Mouse (Mus musculus): ENCODE results near the gene Fam110c. TPM values are rescaled to one million over a fixed set of nuclear protein-coding genes. Genes with fewer than 3 reads are reported as not detected.
"Not testable (repeated sequence)": the region's sequence is repeated elsewhere in the genome, so short reads cannot be mapped to it uniquely, and the experiment has no call there.

Gene Fam110c
- not detected for total RNA-seq (2021)
- long read RNA-seq, experiment 1, result 0 reads
- long read RNA-seq, experiment 2, result 0 reads

DNA sequence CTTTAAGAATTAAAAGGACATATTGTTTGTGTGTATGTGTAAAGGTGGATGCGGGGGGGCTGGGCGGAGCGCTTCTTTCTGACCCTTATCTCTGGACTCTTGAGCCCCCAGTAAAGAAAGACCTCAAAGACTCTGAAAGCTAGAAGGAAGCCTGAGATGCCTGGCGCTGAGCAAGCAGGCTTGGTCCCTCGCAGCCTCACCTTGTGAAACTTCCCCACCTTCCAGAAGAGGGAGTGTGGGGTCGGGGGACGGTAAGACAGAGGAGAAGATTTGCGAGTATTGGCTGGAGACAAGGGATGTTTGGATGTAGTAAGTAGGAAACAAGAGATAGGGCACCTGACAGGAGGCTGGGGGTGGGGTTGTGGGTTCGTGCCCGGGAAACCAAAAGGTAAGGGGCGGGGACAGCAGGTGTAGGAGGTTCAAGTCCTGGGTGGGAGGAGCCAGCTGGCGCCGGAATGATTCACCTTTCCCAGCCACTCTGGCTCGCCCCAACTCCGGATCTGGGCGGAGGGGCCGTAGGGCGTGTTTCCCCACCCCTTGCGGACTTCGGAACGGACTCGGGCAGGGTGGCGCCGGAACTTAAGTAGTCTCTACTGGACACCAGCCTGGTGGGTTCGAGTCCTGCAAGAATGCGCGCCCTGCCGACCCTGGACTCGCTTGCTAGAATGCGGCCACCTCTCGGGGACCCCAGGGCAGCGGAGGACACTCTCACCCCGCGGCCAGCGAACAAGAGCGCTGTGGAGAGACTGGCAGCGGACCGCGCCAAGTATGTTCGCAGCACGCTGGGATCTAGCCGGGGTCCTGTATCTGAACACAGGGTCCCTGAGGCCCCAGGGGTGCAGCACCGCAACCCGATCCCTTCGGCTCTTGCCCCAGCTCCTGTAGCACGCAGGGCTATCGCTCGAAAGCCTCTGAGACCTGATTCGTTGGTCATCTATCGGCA lies at the start of gene Fam110c:
Gene Fam110c, plus strand, starts transcription at position 450 of the 943 bp plus-strand sequence.
- TF ChIP-seq CTCF (conservative IDR thresholded peaks at IDR 0.05), result no peak
- Histone ChIP-seq H3K27ac (no peak within 1 kb of the TSS), H3K4me3 (peak within 1 kb of the TSS; percentile 49)
- no peak for DNase-seq (ENCODE audit: low spot score in 2 of 2)

DNA sequence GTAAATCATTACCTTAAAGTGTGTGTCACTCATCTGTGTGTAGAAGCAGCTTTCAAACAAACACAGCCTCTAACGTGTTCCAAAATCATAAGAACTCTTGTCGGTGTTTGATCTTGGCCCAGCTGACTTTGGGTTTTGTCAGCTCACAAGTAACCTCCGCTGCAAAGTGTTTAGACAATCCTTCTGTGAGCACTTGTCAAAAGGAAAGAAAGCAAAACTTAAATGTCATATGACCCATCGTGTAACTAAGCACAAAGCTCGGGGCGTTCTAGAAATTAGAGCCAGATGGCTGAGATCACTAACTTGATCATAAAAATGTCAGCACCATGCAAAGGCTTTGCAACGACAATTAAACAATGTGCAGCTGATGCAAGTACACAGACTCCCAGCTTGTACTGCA lies 47.2 kb upstream of the Fam110c start:
- peak; percentile 5 to 26 for DNase-seq (ENCODE audit: low spot score in 2 of 2)
- TF ChIP-seq CTCF (conservative IDR thresholded peaks at IDR 0.05), result no peak

DNA sequence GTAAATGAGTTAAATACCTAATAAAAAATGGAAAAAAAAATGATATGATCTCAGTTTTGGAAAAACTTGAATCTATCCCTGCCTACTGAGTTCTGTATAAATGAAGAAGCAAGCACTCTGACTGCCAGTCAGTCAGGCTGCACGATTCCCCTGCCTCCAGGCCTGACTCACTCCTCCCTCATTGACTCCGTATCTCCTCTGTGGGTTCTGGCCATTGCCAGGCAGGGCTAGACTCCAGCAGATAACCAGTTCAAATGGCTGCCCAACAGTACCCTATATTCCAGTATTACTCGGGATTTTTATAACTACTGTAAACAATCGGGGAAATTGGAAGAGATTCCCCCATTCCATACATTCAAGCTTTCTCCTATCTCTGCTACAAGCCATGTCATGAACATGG lies 21.6 kb upstream of the Fam110c start:
- DNase-seq (ENCODE audit: low spot score in 2 of 2), result no peak
- Histone ChIP-seq H3K27ac (no peak overlapping the region), H3K4me3 (no peak overlapping the region)
- no peak for TF ChIP-seq CTCF (conservative IDR thresholded peaks at IDR 0.05)

More for the DNA sequence above, 47.2 kb upstream of the Fam110c start:
- H3K4me3 ChIP-seq, result no peak overlapping the region
- H3K27ac ChIP-seq, result no peak overlapping the region

DNA sequence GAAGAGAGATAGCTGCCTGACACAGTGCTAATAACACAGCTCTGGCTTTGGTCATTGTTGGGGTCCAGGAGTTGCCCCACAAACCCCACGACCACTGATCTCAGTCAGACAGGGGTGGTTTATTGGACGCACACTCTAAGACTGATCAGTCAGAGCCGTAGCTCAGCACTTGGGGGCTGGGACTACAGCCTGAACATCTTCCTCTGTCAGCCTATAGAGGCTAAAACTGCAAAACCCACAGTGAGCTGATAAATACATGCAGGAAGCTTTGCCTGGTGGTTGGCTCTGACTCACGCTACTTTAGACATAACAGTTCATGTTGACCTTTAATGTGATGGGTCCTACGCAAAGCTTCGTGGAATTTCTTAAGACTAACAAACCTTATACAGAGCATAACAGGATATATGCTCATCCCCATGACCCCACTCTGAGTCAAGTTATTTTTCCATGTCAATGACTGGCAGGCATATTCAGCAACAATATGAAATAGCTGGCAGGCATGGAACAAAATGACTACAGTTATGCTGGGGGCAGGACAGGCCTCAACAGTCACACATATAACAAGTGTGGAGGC lies 17.3 kb upstream of the Fam110c start:
- Histone ChIP-seq H3K27ac (no peak overlapping the region), H3K4me3 (no peak overlapping the region)
- no peak for TF ChIP-seq CTCF (conservative IDR thresholded peaks at IDR 0.05)
- no peak for DNase-seq (ENCODE audit: low spot score in 2 of 2)

DNA sequence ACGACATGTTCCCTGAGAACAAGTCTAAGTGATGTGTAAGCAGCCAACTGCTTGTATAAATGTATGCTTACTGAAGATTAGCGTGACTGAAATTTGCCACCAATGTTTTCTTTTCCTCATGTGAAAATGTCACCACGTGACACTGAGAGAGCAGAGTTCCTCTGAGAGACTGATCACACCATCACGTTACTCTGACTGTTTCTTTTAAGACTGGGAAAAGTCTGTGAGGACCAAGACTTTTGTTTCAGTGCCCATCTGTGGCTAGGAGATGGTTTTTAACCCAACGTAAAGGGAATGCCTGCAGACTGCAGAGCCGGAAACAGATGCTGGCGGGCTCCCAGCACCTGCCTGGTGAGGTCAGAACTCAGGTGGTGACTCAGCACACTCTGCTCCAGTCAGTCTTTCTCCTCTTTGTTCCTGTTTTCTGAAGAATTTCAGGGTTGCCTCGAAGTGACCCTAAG lies 14.2 kb upstream of the Fam110c start:
- no peak for DNase-seq (ENCODE audit: low spot score in 2 of 2)
- no peak for TF ChIP-seq CTCF (conservative IDR thresholded peaks at IDR 0.05)
- Histone ChIP-seq H3K27ac (no peak overlapping the region), H3K4me3 (no peak overlapping the region)

DNA sequence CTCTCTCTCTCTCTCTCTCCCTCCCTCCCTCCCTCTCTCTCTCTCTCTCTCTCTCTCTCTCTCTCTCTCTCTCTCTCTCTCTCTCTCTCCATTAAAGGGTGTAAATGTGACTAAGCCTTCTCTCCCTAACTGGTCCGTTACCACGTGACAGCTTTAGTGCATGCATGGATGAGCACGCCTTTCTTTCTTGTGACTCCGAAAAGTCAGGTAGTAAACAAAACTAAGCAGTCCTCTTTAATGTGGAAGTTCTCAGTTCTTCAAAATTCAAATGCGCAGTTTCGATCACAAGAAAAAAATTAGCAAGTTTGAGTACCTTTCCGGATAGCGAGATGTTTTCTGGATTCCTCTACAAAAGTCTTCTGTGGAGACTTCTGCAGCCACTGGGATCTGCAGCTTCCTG lies 13.4 kb upstream of the Fam110c start:
- DNase-seq (ENCODE audit: low spot score in 2 of 2), result no peak
- no peak overlapping the region for H3K27ac ChIP-seq
- no peak overlapping the region for H3K4me3 ChIP-seq
- TF ChIP-seq CTCF (conservative IDR thresholded peaks at IDR 0.05), result no peak

DNA sequence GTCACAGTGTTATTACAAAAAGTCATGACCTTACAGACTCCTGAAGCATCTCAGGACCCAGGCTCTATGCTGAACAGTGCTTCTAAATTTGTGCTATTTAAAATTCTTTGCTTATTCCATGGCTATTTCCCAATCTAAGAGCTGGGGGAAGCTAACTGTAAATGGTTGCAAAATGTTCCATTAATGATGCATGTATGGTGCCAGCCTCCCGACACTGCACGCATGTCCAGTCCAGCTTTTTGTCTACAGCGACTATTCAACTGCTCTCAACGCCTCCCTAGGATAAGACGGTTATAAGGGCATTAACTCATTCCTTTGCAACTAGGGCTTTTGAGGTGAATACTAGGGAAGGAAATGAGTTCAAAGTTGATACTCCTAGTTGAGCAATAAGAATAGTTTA lies 2.4 kb upstream of the Fam110c start:
- DNase-seq (ENCODE audit: low spot score in 2 of 2), result no peak
- no peak for TF ChIP-seq CTCF (conservative IDR thresholded peaks at IDR 0.05)
- Histone ChIP-seq H3K27ac (no peak overlapping the region), H3K4me3 (no peak overlapping the region)

DNA sequence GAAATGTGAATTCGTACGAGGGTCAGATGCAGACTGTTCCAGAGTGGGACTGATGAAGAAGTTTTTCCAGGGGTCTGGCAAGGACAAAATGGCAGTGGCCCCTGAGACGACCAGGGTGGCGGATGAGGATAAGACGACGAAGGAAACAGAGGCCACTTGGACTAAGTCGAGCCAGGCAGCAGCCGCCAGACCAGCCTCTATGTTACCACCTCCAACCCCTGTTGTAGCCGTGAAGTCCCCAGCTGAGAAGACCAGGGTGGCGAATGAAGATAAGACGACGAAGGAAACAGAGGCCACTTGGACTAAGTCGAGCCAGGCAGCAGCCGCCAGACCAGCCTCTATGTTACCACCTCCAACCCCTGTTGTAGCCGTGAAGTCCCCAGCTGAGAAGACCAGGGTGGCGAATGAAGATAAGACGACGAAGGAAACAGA lies 710 bp downstream of the Fam110c start:
- peak overlapping the region; percentile 49 for H3K4me3 ChIP-seq
- not testable (repeated sequence) for DNase-seq (ENCODE audit: low spot score in 2 of 2); H3K27ac ChIP-seq

DNA sequence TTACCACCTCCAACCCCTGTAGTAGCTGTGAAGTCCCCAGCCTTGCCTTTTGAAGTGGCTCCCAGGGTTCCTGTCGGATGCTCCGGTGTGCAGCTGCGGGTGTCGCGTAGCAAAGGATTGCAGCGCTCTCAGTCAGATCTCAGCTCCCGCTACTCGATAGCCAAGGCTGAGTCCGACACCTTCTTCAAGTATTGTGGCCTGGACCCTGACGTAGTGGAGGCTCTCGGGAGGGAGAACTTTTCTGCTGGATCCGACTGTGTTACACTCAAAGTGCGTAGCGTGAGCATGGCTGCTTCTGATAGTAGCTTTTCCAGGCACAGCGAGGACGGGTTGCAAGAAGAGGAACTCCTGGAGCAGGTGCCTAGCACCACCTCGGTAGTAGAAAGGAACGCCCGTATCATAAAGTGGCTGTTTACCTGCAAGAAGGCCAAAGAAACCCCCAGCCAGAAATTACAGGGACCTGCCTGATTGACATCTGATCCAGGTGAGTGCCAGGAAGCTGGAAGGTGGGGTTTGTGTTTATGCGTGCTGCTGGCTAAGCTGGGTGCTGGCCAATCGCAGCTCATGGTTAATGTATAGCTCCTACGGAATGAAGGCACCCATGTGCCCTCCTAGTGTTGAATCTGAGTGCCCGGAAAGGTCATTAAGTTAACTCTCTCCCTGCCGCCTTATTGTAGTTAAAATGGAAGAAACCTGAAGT lies 1.3 kb downstream of the Fam110c start:
- H3K4me3 ChIP-seq, result peak overlapping the region; percentile 19
- H3K27ac ChIP-seq, result no peak overlapping the region
- no peak for DNase-seq (ENCODE audit: low spot score in 2 of 2)
- no peak for TF ChIP-seq CTCF (conservative IDR thresholded peaks at IDR 0.05)

DNA sequence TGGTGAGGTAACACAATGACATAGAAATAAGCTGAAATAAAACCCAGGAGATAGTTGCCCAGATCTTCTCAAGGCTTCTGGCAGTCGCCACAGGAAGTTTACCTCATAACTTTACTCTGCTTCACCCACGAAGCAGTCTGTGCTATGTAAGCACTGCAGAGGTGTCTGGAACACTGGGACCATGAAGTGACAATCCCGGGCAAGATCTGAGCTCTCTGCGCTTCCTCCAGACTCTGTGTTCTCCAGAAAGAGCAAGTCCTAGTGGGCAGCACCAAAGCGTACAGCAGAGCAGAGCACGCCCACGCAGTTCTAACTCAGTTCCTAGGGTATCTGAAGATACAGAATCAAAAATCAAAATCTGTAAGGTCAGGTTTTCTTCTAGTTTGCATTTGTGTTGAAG lies 3.4 kb downstream of the Fam110c start:
- DNase-seq (ENCODE audit: low spot score in 2 of 2), result no peak
- TF ChIP-seq CTCF (conservative IDR thresholded peaks at IDR 0.05), result no peak
- Histone ChIP-seq H3K4me3 (no peak overlapping the region), H3K27ac (no peak overlapping the region)

DNA sequence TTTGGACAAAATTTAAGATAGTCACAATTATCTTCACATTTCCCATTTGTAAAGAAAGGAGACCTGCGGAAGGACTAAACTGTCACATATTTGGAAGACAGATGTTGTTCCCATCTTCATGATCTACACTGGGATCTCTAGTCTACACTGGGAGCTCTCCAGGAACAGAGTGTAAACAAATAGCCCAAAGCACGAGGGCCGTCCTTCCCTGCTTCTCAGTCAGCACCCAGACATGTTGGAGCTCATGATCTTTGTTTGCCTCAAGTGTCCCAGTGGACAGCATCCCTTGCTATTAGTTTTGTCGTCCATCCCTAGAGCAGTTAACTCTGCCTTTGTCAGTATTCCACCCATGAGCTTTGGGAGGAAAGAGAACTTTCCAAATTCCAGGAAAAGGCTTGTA lies 4.4 kb downstream of the Fam110c start:
- no peak for DNase-seq (ENCODE audit: low spot score in 2 of 2)
- Histone ChIP-seq H3K4me3 (no peak overlapping the region), H3K27ac (no peak overlapping the region)
- TF ChIP-seq CTCF (conservative IDR thresholded peaks at IDR 0.05), result no peak

DNA sequence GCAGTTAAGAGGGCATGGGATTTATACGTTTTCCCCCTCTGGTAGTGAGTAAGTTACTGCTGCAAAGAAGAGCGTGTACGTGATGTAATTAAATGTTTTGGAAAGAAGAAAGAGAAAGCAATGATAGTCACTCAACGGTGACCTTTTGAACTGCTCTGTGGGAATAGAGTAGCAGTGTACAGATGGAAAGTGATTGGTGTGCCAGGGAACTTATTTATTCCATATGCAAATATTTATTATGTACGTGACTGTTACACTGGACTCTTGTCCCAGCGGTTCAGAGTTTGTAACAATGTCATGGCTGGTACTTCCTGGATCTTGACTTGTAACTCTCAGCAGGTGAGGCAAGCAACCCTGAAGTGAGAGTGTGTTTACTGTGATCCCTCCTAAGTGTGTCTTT lies 6.7 kb downstream of the Fam110c start:
- H3K4me3 ChIP-seq, result no peak overlapping the region
- H3K27ac ChIP-seq, result no peak overlapping the region
- DNase-seq (ENCODE audit: low spot score in 2 of 2), result no peak
- TF ChIP-seq CTCF (conservative IDR thresholded peaks at IDR 0.05), result no peak
